Mouse (Mus musculus): ENCODE results near the gene Fmnl2.

- no peak for TF ChIP-seq POLR2A (IDR thresholded peaks at IDR 0.05; ENCODE audit: low read depth, low read length)
- no peak for TF ChIP-seq CTCF (IDR thresholded peaks at IDR 0.05; ENCODE audit: extremely low read depth, insufficient read length, insufficient replicate concordance, low read depth, low read length)
Observed at GRCm38 (mm10) chr2:53088744-53089143, 231.1 kb downstream of the Fmnl2 start.
